21 mouse cellular contexts compared by ENCODE assay signal in genomic region chr3:92648207-92648606, GRCm38 (mm10). TPM values are rescaled to one million over a fixed set of nuclear protein-coding genes. Genes with fewer than 3 reads are reported as not detected.
DNase-seq lines count a peak whose midpoint lies in the region; ATAC-seq and TF ChIP-seq lines count a peak whose summit lies in the region.
"Had no signal": no experiment of that assay in that cellular context is flagged by ENCODE, and none has a peak within 500 bp of the region (broad histone marks: within the 10 kb centered on the region; RNA-seq: fewer than 3 reads in every experiment).

TSS of gene Lce1a1 (minus strand) at chr3:92648307.

- no peak for DNase-seq in lung, adult 2 months
- no peak for DNase-seq in lung, postnatal 25 days (ENCODE audit: low spot score)
- DNase-seq in stomach, postnatal 0 days (ENCODE audit: low spot score): no peak
- no peak for DNase-seq in cerebellum, postnatal 10 days
- DNase-seq: adrenal gland, adult 2 months; adrenal gland, adult 8-10 months; adrenal gland, postnatal 10 days; adrenal gland, postnatal 14 days; adrenal gland, postnatal 25 days; adrenal gland, postnatal 36 days; B cell, adult 2 months; cerebellum, adult 11 months; cerebellum, adult 11-12 months; cerebellum, adult 18-20 months had no signal

- no peak within 1 kb of the TSS for H3K9ac ChIP-seq in stomach, postnatal 0 days (ENCODE audit: low read length)

- H3K27me3 ChIP-seq in stomach, postnatal 0 days (ENCODE audit: control insufficient read depth, insufficient read depth, low read length): no peaks in the 10 kb centered on the region
- H3K27me3 ChIP-seq: CH12.LX had no signal

- WGBS in lung, adult 2 months: 79% methylated on average over 1 of the region's 1 CpGs
- 80% methylated on average over 1 of the region's 1 CpGs for WGBS in stomach, postnatal 0 days

- H3K4me1 ChIP-seq in lung, adult 2 months (ENCODE audit: control insufficient read depth, insufficient read depth, low read length): no peaks in the 10 kb centered on the region
- H3K4me1 ChIP-seq in stomach, postnatal 0 days (replicated peaks; ENCODE audit: control insufficient read depth, insufficient read depth): no peaks in the 10 kb centered on the region

- H3K9me3 ChIP-seq in stomach, postnatal 0 days (ENCODE audit: control insufficient read depth, low read length): no peaks in the 10 kb centered on the region
- H3K9me3 ChIP-seq: G1E had no signal

- no peaks in the 10 kb centered on the region for H3K36me3 ChIP-seq in stomach, postnatal 0 days (ENCODE audit: control insufficient read depth, insufficient read depth, low read length)
- H3K36me3 ChIP-seq: G1E had no signal

- H3K4me2 ChIP-seq in stomach, postnatal 0 days (replicated peaks; ENCODE audit: low read depth): no peak within 1 kb of the TSS

- H3K4me3 ChIP-seq in lung, adult 2 months (replicated peaks; ENCODE audit: extremely low read depth, low read depth, low read length): no peak within 1 kb of the TSS
- no peak within 1 kb of the TSS for H3K4me3 ChIP-seq in stomach, postnatal 0 days (ENCODE audit: low read depth, low read length)

- H3K27ac ChIP-seq in stomach, postnatal 0 days (replicated peaks): no peak within 1 kb of the TSS

- no peak for ATAC-seq in stomach, postnatal 0 days (ENCODE audit: low FRiP score, low TSS enrichment)
- ATAC-seq: activated CD4-positive, CD25-positive, alpha-beta regulatory T cell, adult 4 months; CD4-positive, CD25-positive, alpha-beta regulatory T cell, adult 4 months; Patski had no signal

- no peak for TF ChIP-seq CTCF in lung, adult 2 months (IDR thresholded peaks at IDR 0.05; ENCODE audit: insufficient read depth, low read length)
- no peak for TF ChIP-seq CTCF in stomach, postnatal 0 days (IDR thresholded peaks at IDR 0.05; ENCODE audit: low read depth)

- TF ChIP-seq EP300 in stomach, postnatal 0 days (optimal IDR thresholded peaks at IDR 0.05): no peak

- TF ChIP-seq POLR2A in lung, adult 2 months (IDR thresholded peaks at IDR 0.05; ENCODE audit: borderline replicate concordance, extremely low read depth, low read depth, low read length): no peak

RNA-seq across cellular contexts. Expression of gene Lce1a1, which starts in this region (rescaled TPM):
- polyA plus RNA-seq in lung, adult 2 months (2012; rRNA removed): 47.3 TPM in 1 of 2 replicates, not detected in the other
- polyA plus RNA-seq in stomach, postnatal 0 days (2015; fragmentation: Nextera tagmentation; extraction: Ambion mirVana): 401 and 429 TPM in 2 replicates
- polyA plus RNA-seq: activated CD4-positive, CD25-positive, alpha-beta regulatory T cell, adult 4 months; adrenal gland, adult 2 months; brain, embryonic 14.5 days; C2C12; CD4-positive, CD25-positive, alpha-beta regulatory T cell, adult 4 months; G1E; Patski had no signal
